Mouse (Mus musculus) liver, embryonic 14.5 days (tissue): ENCODE data around the gene Slx1b. TPM values are rescaled to one million over a fixed set of nuclear protein-coding genes. Genes with fewer than 3 reads are reported as not detected.

ENCODE experiments used
- ATAC-seq: fragments of 200-750 bp; cut with Nextera tagmentation; 2 replicates; pipeline ENCODE4 v1.8.0; 2017; ENCODE audit warnings: moderate number of reproducible peaks, mild to moderate bottlenecking, moderate library complexity; ENCODE audit not compliant: insufficient read depth
- DNase-seq, 3 experiments: peaks; one replicate each; pipeline ENCODE4 v3.0.0-alpha.2; 2012 to 2013; ENCODE audit warnings: low read depth in 3 of 3, low spot score in 3 of 3
- H3K27ac ChIP-seq: fragments of 300-500 bp; sonication (generic); 2 replicates; pipeline ENCODE4 v1.5.1; 2014; ENCODE audit warnings: moderate library complexity, mild to moderate bottlenecking, control low read depth, inconsistent platforms
- H3K27me3 ChIP-seq: fragments of 300-500 bp; sonication (generic); 2 replicates; pipeline ENCODE4 v1.6.1; 2014; ENCODE audit warnings: mild to moderate bottlenecking, low read length, moderate library complexity; ENCODE audit not compliant: control insufficient read depth, insufficient read depth
- H3K36me3 ChIP-seq: fragments of 300-500 bp; sonication (generic); replicated peaks from 2 replicates; pipeline ENCODE4 v1.6.1; 2014; ENCODE audit warnings: low read depth; ENCODE audit not compliant: control insufficient read depth, insufficient read depth
- H3K4me1 ChIP-seq, 2 experiments: fragments of 200-500 bp in 1 of 2; fragments of 300-500 bp in 1 of 2; sonication (generic) in 1 of 2; replicated peaks; 2 replicates each; pipeline ENCODE4 v1.6.1; 2012 to 2014; ENCODE audit warnings: antibody characterized with exemption in 1 of 2, inconsistent platforms in 1 of 2, low read length in 1 of 2; ENCODE audit not compliant: control insufficient read depth in 2 of 2, insufficient read depth in 2 of 2
- H3K4me2 ChIP-seq: fragments of 300-500 bp; sonication (generic); 2 replicates; pipeline ENCODE4 v1.6.1; 2014; ENCODE audit warnings: low read depth, mild to moderate bottlenecking, control low read depth, moderate library complexity
- H3K4me3 ChIP-seq, 2 experiments: fragments of 200-500 bp in 1 of 2; fragments of 300-500 bp in 1 of 2; sonication (generic) in 1 of 2; 2 replicates each; pipeline ENCODE4 v1.5.1; 2012 to 2014; ENCODE audit warnings: low read depth in 2 of 2, low read length in 2 of 2, mild to moderate bottlenecking in 2 of 2, control low read depth in 1 of 2, inconsistent platforms in 1 of 2, moderate library complexity in 1 of 2; ENCODE audit not compliant: insufficient read depth in 1 of 2
- H3K9ac ChIP-seq: fragments of 300-500 bp; sonication (generic); replicated peaks from 2 replicates; pipeline ENCODE4 v1.6.1; 2014; ENCODE audit warnings: mild to moderate bottlenecking, control low read depth, moderate library complexity
- H3K9me3 ChIP-seq: fragments of 300-500 bp; sonication (generic); 2 replicates; pipeline ENCODE4 v1.6.1; 2016; ENCODE audit warnings: low read length, mixed read lengths; ENCODE audit not compliant: control insufficient read depth
- CTCF ChIP-seq: IDR thresholded peaks from 2 replicates; pipeline ENCODE4 v1.5.1; 2016; ENCODE audit warnings: antibody characterized with exemption, low read depth, control low read depth
- EP300 ChIP-seq: IDR thresholded peaks from 2 replicates; pipeline ENCODE4 v1.6.1; 2016; ENCODE audit warnings: antibody characterized with exemption, low read depth
- WGBS: fragments of 180-500 bp; shearing (Covaris S2); extraction: QIAGEN DNeasy Blood & Tissue Kit; methylation state at CpG from one replicate; pipeline ENCODE4 v1.1.7; 2014; ENCODE audit not compliant: insufficient replicate concordance; 5-methylcytosine and 5-hydroxymethylcytosine counted together
- polyA plus RNA-seq, 2 experiments: library from polyadenylated mRNA; depleted of rRNA in 1 of 2; stranded (reverse) in 1 of 2; unstranded in 1 of 2; fragments of >200 nt; fragmentation: Nextera tagmentation in 1 of 2; extraction: Ambion mirVana in 1 of 2; gene quantifications; 2 replicates each; pipeline versions ENCODE4 v1.2.1 to v1.2.3; 2012 to 2014

The Slx1b gene
- polyA plus RNA-seq, 2 experiments = 1.8 to 5.7 TPM

GRCm38 (mm10) chr7:126649231-126650051 is 46.1 kb downstream of the Slx1b start, which contains the start of gene Sgf29:
Gene Sgf29, plus strand, starts transcription at chr7:126649309.
- peak; percentile 79 to 86 (median 81) for DNase-seq

GRCm38 (mm10) chr7:126648486-126648885 is 47.1 kb downstream of the Slx1b start:
- H3K4me1 ChIP-seq = peaks cover 20% of the 10 kb centered on the region in 2 experiments
- 60% methylated on average over 4 of the region's 4 CpGs for WGBS
- H3K9ac ChIP-seq = no peak overlapping the region
- no peaks in the 10 kb centered on the region for H3K9me3 ChIP-seq
- DNase-seq = peak in 2 of 3 experiments; percentile 13 to 23
- H3K36me3 ChIP-seq = no peaks in the 10 kb centered on the region
- H3K4me2 ChIP-seq = peak overlapping the region; percentile 98
- peak overlapping the region in 1 of 2 experiments; percentile 84; a peak in 2 of 4 replicates for H3K4me3 ChIP-seq
- peak; percentile 58 for TF ChIP-seq CTCF
- no peak for TF ChIP-seq EP300
- no peaks in the 10 kb centered on the region for H3K27me3 ChIP-seq
- ATAC-seq = no peak
- no peak overlapping the region for H3K27ac ChIP-seq

More at GRCm38 (mm10) chr7:126649231-126650051, 46.1 kb downstream of the Slx1b start, which contains the start of gene Sgf29:
- Histone ChIP-seq H3K9me3 (no peaks in the 10 kb centered on the region), H3K27ac (peak within 1 kb of the TSS; percentile 93), H3K4me1 (peaks cover 20 to 24% of the 10 kb centered on the region in 2 experiments), H3K27me3 (no peaks in the 10 kb centered on the region), H3K4me3 (peak within 1 kb of the TSS; percentile 74 to 84), H3K4me2 (peak within 1 kb of the TSS; percentile 98), H3K36me3 (no peaks in the 10 kb centered on the region), H3K9ac (peak within 1 kb of the TSS; percentile 86)
- WGBS = 1% methylated on average over 56 of the region's 57 CpGs
- no peak for TF ChIP-seq CTCF
- no peak for TF ChIP-seq EP300
- ATAC-seq = peak; percentile 97

DNA sequence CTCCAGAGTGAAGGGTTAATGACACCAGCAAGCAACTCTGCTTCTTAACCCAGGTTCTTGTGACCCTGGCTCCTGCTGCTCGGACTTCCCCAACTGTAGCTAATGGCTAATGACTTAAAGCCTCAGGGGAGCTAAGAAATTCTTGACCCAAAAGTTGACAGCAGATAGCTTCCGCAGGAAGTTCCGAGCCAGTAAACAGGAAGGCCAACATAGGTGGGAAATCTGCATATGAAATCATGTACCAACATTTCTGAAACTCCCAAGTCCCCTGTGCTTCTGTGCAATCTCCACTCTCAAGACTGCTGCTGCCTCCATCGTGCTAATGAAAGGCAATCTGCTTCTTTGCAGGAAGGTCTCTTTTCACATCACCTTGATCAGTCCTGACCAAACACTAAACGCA is 49.9 kb downstream of the Slx1b start:
- Histone ChIP-seq H3K4me3 (no peak overlapping the region), H3K4me2 (no peak overlapping the region), H3K36me3 (no peaks in the 10 kb centered on the region), H3K27ac (no peak overlapping the region), H3K9ac (no peak overlapping the region), H3K9me3 (no peaks in the 10 kb centered on the region), H3K27me3 (no peaks in the 10 kb centered on the region), H3K4me1 (peaks cover 11 to 12% of the 10 kb centered on the region in 2 experiments)
- ATAC-seq = no peak
- WGBS = 43% methylated on average over 5 of the region's 5 CpGs
- TF ChIP-seq CTCF = no peak
- TF ChIP-seq EP300 = no peak
- DNase-seq = no peak

DNA sequence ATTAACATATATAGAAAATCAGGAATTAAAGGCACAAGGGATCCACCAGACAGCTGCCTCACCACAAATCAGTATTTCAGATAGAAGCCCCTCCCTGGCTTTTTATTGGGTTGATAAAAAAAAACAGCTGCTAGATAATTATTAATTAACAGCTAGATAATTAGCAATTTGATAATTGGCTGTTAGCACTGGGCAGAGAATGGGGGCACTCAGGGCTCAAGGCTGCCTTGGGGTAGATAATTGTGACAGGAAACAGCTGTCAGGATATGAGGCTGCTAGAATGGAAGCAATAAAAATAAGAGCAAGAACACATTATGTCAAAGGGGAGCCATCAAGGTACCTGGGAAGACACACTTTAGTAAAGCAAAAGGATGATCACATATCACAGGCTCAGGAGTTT is 50.7 kb downstream of the Slx1b start:
- H3K4me3 ChIP-seq = no peak overlapping the region
- no peaks in the 10 kb centered on the region for H3K9me3 ChIP-seq
- no peak overlapping the region for H3K27ac ChIP-seq
- no peak overlapping the region for H3K4me2 ChIP-seq
- ATAC-seq = no peak
- no peaks in the 10 kb centered on the region for H3K27me3 ChIP-seq
- no peaks in the 10 kb centered on the region for H3K36me3 ChIP-seq
- H3K9ac ChIP-seq = no peak overlapping the region
- peaks cover 4 to 5% of the 10 kb centered on the region in 2 experiments for H3K4me1 ChIP-seq
- no peak for DNase-seq
- TF ChIP-seq CTCF = no peak
- TF ChIP-seq EP300 = no peak

DNA sequence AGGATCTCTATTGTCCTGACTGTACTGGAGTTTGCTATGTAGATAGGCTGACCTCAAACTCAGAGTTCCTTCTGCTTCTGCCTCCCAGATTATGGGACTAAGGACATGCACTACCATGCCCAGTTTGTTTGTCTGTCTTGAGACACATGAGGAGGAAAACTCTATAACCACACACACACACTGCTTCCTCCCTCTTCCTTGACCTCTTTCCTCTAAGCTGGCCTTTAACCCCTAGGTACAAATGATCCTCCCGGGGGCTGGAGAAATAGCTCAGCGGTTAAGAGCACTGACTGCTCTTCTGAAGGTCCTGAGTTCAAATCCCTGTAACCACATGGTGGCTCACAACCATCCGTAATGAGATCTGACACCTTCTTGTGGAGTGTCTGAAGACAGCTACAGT is 51.2 kb downstream of the Slx1b start:
- no peak overlapping the region for H3K9ac ChIP-seq
- no peak overlapping the region for H3K27ac ChIP-seq
- ATAC-seq (no peak), DNase-seq (no peak)
- H3K4me3 ChIP-seq = no peak overlapping the region
- peaks cover 2 to 3% of the 10 kb centered on the region in 2 experiments; a peak in 3 of 4 replicates for H3K4me1 ChIP-seq
- no peaks in the 10 kb centered on the region for H3K36me3 ChIP-seq
- 40% methylated on average over 3 of the region's 3 CpGs for WGBS
- no peak overlapping the region for H3K4me2 ChIP-seq
- no peak for TF ChIP-seq EP300
- TF ChIP-seq CTCF = no peak
- H3K9me3 ChIP-seq = no peaks in the 10 kb centered on the region
- H3K27me3 ChIP-seq = no peaks in the 10 kb centered on the region
